Mouse (Mus musculus) Muller cell, postnatal 12 days (primary cell): ENCODE measurements around the gene Sorcs3.

ENCODE experiments used
- DNase-seq: peaks from one replicate; pipeline ENCODE4 v3.0.0-alpha.2; 2015; ENCODE audit errors: inconsistent ontology term

Gene Sorcs3

GRCm38 (mm10) chr19:48205929-48206814 is at the start of gene Sorcs3:
TSS of gene Sorcs3 (plus strand) at chr19:48206025.
- peak; percentile 26 for DNase-seq

GRCm38 (mm10) chr19:48165341-48165740 is 40.5 kb upstream of the Sorcs3 start:
- DNase-seq = no peak

DNA sequence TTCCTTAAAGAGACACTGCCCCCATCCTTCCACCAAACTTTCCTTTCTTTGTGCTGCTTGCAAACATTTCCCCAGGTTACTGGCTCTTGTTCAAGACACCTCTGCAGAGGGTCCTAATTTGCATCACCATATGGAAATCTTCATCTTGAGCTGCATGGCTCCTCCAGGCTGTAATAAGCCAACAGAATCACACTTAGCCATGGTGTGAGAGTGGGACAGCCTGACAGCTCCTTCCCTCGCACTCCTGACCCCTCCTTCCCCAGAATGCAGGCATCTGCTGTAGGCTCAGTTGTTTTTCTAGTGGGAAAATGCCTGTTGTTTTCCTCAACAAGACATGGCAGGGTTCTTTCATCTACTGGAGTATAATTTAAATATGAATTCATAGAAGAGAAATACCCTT is 38.7 kb upstream of the Sorcs3 start:
- DNase-seq = no peak

DNA sequence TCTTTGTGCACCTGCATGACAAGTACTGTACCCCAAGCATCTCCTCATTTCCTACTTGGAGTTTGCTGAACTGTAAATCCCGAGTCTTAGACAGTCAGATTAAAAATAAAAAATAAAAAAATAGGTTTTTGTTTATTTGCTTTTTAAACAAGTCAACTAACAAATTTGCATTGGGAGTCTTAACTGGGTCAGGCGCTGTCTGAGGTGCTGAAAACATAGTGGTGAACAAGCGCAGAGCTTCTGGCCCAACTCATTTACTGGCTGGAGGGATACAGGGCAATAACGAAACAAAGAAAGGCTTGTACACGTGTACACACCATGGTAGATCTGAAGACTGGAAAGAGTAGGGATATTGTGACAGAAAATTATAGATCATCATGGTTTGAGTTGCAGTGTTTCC is 37.5 kb upstream of the Sorcs3 start:
- DNase-seq = peak; percentile 52

- DNase-seq = no peak
Measured at GRCm38 (mm10) chr19:48174717-48175116, 31.1 kb upstream of the Sorcs3 start.

- peak; percentile 37 for DNase-seq
Measured at GRCm38 (mm10) chr19:48203928-48204470, 1.8 kb upstream of the Sorcs3 start.

DNA sequence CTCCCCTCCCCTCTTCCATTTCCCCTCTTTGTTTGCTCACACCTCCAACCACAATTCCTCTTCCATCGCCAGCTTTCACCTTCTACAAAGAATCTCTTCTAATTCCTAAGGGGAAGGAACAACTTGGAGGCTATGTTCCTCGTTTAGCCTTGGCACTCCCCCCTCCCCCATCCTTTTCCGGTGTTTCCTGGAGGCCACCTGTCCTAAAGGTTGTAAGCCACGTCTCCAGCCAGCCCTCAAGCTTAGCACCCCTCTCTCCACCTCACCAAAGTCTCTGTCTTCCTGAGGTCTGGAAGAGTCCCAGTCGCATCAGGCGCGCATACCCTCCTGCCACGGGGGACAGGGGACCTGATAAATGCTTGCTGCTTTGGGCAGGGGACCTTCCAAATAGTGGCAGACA is 1.3 kb upstream of the Sorcs3 start:
- no peak for DNase-seq

GRCm38 (mm10) chr19:48204892-48205761 is 698 bp upstream of the Sorcs3 start:
- DNase-seq = peak; percentile 20

DNA sequence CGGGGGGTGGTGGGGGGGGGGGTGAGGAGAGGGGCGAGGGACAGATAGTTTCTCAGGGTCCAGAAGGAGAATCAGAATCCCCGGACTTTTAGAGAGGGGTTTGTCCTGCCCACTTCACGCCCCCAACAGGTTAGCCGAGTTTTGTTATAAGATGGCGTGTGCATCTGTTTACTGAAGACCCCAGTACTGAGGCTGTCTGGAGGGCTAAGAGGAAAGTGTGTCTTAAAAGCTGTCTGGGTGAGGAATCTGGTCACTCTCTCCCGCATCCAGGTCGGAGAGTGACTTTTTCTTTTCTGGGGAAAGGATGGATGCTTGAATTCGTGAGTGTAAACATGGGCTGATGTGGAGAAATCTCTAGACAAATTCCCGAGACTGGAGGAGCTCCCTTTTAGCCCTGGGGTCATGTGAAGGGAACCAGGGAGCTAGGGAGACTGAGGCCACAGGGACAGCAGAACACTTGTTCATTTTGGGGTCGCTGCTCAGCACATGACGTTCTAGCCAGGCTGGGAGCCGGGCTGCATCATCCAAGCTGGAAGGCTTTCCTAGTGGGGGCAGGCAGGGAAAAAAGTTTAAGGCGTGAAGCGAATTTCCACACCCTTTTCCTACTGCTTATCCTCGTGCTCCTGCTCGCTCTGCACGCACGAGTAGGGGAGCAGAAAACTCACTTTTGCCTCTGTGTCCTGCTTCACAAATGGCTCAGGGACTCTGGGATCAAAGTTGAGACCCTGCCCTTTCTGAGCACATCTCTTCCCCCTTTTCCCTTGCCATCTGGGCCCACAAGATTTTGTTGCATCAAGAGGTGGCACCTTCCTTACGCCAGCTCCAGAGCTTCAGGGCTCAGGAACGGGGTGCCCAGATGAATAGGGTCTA is 1.3 kb downstream of the Sorcs3 start:
- no peak for DNase-seq

DNA sequence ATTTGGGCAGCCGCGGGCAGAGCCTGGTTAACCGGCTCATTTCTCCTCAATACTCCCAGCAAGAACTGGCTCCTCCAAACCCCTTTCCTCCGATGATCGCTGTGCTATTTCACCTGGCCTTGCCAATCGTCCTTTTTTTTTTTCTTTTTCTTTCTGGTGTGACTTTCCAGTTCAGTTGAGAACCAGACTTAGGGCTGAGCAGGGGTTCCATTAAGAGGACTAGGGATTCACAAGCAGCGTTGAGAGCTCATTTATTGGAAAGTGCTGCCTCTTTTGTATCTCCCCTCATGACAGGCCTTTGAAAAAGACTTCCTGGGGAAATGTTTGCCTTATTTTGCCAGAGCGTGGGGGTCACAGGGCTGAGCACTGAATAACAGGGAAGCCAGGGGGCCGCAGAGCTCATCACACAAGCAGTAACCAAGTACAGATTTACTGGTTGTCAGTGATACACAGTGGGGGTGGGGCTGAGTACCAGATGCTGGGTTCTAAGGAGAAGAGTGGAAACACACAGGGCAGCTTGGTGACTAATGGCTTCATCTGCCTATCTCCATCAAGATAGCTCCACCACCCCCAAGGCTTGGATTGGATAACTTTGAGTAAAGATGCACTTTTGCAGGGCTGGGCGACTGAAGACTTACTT is 2.0 kb downstream of the Sorcs3 start:
- DNase-seq = no peak

GRCm38 (mm10) chr19:48215379-48215778 is 9.6 kb downstream of the Sorcs3 start:
- DNase-seq = no peak

DNA sequence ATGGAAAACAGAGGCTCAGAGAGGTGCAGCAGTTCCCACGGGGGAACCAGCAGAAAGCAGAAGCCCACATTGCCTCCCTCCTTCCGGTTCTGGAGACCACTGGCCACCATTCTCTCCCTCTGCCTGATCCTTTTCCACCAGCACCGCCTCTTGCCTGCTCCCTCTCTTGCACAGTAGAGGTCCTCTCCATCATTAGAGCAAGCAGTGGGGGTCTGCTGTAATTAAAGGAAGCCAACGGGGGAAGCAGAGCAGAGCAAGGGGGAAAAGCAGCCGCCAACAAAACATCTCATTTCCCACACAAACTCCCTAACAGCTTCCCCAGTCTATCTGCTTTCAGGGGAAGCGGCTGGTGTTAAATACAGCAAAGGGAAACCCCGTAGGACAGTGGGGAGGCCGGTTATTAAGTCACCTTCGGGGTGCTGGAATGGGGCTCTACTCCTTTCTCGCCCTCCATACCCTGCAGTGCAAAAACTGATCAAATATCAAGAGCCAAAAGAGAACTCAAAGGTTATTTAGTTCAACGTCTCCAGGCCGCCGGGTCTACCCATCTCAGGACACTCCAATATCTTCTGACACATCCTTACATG is 32.1 kb downstream of the Sorcs3 start:
- DNase-seq = no peak

DNA sequence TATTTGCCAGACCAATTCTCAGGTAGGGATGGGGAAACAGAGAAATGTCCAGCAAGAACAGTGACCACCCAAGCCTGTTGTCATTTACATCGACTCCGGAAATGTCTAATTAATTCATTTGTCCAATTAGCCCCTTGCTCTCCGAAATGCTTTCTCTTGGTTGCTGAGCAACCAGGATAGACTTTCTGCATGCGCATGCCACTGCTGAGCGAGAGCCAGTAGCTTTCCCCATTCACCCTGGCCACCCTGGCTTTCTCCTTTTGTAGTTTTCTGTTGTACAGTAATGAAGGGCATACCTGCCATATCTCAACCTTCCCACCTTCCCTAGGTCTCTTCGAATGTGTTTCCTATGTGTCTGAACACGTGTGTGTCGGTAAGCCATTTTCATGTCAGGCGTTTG is 32.6 kb downstream of the Sorcs3 start:
- DNase-seq = no peak

DNA sequence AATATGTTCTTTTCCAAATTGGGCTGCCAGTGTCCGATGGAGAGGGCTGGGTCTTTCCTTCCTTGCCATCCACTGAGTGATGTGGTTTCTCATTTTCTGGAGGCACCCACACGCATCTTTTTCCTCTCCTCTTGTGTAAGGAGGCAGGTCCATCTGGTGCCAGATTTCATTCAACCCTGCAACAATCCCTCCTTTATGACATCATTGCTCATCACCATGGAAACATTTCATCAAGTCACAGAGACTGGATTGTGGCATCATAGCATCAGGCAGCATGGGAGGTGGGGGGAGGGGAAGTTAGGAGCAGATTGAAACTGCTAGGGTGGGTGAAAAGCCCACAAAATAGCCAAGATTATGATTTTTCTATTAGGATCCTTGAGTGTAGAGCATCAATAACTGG is 35.1 kb downstream of the Sorcs3 start:
- no peak for DNase-seq

- no peak for DNase-seq
Measured at GRCm38 (mm10) chr19:48244036-48244435, 38.2 kb downstream of the Sorcs3 start.

DNA sequence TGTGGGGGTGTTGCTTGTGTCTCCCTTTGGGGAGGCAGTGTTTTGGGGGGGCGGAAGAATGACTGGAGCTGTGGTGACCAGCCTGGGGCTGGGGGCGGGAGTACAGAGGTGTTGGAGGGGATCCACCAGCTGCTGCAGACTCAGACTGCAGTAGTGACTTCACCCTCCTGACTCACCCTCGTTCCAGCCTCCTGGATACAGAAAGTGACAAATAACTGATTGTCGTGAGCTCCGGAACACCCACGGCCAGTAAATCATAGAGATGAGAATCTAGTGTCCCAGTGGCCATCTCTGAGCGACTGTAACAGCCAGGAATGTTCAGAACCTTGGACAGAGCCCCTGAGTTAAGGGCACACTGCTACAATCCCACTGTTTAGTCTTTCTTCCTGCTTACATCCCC is 53.4 kb downstream of the Sorcs3 start:
- no peak for DNase-seq

DNA sequence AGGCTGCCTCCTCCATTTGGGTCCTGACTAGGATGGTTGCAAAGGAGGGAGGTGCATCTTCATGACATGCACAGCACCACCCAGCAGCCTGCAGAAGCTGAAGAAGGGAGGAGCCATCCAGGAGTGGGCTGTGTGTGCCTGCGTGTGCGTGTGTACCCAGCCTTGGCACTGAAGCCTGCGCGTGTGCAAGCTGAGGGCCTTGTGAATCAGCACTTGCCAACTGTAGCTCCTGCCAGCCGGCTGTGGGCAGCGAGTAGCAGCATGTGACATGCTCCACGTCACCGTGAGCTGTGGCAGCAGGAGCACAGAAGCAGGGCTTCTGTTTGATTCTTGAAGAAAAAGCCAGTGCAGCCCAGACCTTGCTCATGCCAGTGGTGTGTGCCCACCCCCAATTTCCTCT is 54.8 kb downstream of the Sorcs3 start:
- DNase-seq = no peak

GRCm38 (mm10) chr19:48263750-48264149 is 57.9 kb downstream of the Sorcs3 start:
- no peak for DNase-seq

GRCm38 (mm10) chr19:48280273-48280672 is 74.4 kb downstream of the Sorcs3 start:
- DNase-seq = no peak

DNA sequence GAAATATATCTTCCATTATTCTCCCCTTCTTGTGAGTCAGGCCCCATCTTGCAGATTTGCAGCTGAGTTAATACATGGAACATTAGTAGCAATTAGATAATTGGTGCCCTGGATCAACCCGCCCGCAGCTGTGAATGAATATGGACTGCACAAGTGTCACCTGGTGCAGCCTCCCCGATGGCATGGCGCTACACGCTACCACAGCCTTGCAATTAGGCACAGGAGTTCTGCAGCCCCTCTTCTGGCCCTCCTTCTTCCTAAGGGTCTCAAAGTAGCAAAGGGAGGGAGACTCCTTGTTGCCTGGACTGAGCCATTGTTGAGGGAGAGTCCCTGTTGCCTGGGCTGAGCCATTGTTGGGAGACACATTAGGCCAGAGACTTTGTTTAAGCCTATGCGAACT is 76.4 kb downstream of the Sorcs3 start:
- no peak for DNase-seq

- no peak for DNase-seq
Measured at GRCm38 (mm10) chr19:48283217-48283616, 77.4 kb downstream of the Sorcs3 start.
